Mouse (Mus musculus) CD4-positive naive resting alpha-beta T cell, adult 76 days (primary cell): ENCODE measurements around the gene Clpx. TPM values are rescaled to one million over a fixed set of nuclear protein-coding genes. Genes with fewer than 3 reads are reported as not detected.

ENCODE experiments used
- total RNA-seq: library from RNA; stranded (reverse); gene quantifications from one replicate; pipeline ENCODE4 v1.2.4, GENCODE M21; 2023

Gene Clpx
- 21.3 TPM for total RNA-seq

GRCm38 (mm10) chr9:65293973-65294715 is at the start of gene Clpx:
Clpx (plus strand) TSS chr9:65294260.

DNA sequence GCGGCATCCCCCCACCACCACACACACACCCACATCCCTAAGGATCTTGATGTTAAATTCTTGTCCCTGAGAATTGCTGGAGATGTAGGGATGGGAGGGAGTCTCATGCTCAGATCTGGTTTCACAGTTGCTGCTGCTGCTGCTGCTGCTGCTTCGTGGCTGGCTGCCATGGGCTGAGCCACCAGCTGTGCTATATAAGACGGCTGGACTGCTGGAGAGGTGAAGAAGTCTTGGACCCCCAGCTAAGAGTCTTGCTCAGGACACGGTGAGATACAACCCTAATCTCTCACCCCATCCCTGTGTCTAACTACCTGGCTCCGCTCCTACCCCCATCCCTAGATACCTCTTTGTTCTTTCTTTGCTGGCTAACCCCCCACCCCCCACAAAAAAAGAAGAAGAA is 29.1 kb upstream of the Clpx start, which contains the start of gene Cilp:
Cilp (plus strand) TSS at position 222 of the 400 bp plus-strand sequence.

GRCm38 (mm10) chr9:65345854-65346475 is 51.9 kb downstream of the Clpx start, which contains the start of gene Pdcd7:
Pdcd7 (plus strand) TSS chr9:65346104.

DNA sequence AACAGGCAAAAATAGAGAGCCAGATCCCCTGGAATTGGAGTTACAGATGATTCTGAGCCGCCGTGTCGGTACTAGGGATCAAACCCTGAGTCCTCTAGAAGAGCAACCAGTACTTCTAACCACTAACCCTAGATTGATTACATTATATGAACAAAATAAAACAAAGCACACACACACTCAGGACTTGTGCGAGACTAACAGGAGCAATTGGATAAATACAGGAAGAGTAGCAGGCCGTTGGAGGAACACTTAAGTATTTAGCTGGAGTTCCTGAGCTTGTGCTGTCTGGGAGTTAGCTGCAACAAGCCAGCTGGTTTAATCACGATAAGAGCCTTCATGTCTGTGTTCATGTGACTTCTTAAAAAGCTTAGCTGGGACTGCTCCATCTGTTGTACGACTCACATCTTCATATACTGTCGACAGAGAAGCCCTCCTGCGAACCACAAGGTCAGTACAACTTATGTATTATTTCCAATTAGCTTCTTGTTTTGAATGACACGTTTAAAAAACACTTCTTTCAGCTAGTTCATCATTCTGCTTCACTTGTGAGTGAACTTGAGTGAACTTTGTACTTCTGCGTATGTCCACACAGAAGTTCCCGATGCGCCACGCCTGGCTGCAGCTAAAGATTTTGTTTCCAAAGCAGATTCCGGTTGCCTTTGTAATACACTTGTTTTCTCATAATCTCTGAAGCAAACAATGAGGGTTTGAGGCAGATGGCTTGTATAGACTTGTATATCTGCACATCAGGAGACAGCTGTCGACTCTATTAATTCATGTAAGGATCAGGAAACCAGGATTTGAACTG is 66.8 kb downstream of the Clpx start, which contains the start of gene Ubap1l:
Ubap1l (plus strand) TSS at position 401 of the 808 bp plus-strand sequence.

Other genes with a start within 250 kb of the Clpx start
- not detected for gene Igdcc4, start 192.8 kb upstream of the Clpx start, total RNA-seq
- not detected for gene Igdcc3, start 153.1 kb upstream of the Clpx start, total RNA-seq
- 5.6 TPM for gene Parp16, start 98.9 kb upstream of the Clpx start, total RNA-seq
- not detected for gene Cilp, start 29.1 kb upstream of the Clpx start, total RNA-seq
- 16.7 TPM for gene Pdcd7, start 51.8 kb downstream of the Clpx start, total RNA-seq
- gene Ubap1l, start 66.8 kb downstream of the Clpx start, total RNA-seq: 0.88 TPM
- gene Kbtbd13, start 97.4 kb downstream of the Clpx start, total RNA-seq: not detected
- gene Rasl12, start 104.2 kb downstream of the Clpx start, total RNA-seq: not detected
- not detected for gene Slc51b, start 128.7 kb downstream of the Clpx start, total RNA-seq
- gene Mtfmt, start 141.5 kb downstream of the Clpx start, total RNA-seq: 26.2 TPM
- 57.0 TPM for gene Spg21, start 166.7 kb downstream of the Clpx start, total RNA-seq
- not detected for gene Ankdd1a, start 225.9 kb downstream of the Clpx start, total RNA-seq